Mouse (Mus musculus): ENCODE data around the gene Plekhh3. TPM values are rescaled to one million over a fixed set of nuclear protein-coding genes. Genes with fewer than 3 reads are reported as not detected.

Plekhh3 gene
- polyA plus RNA-seq, 1 experiment = 2.3 TPM

GRCm38 (mm10) chr11:101194643-101195042 is 23.5 kb upstream of the Plekhh3 start:
- Histone ChIP-seq H3K9me3 (no peaks in the 10 kb centered on the region), H3K4me3 (replicated peaks) (no peak overlapping the region), H3K27me3 (replicated peaks) (peaks cover 3% of the 10 kb centered on the region), H3K4me1 (peaks cover 57% of the 10 kb centered on the region), H3K36me3 (replicated peaks; ENCODE audit: low read length) (peaks cover 90% of the 10 kb centered on the region)
- TF ChIP-seq GATA1 (IDR thresholded peaks at IDR 0.05; ENCODE audit: borderline replicate concordance, low read length) = no peak
- TF ChIP-seq FLI1 (IDR thresholded peaks at IDR 0.05; ENCODE audit: low read length) = no peak

GRCm38 (mm10) chr11:101194137-101194536 is 23.0 kb upstream of the Plekhh3 start:
- Histone ChIP-seq H3K9me3 (no peaks in the 10 kb centered on the region), H3K4me1 (peaks cover 62% of the 10 kb centered on the region), H3K27me3 (replicated peaks) (peaks cover 3% of the 10 kb centered on the region), H3K4me3 (replicated peaks) (no peak overlapping the region), H3K36me3 (replicated peaks; ENCODE audit: low read length) (peaks cover 86% of the 10 kb centered on the region)
- no peak for TF ChIP-seq GATA1 (IDR thresholded peaks at IDR 0.05; ENCODE audit: borderline replicate concordance, low read length)
- TF ChIP-seq FLI1 (IDR thresholded peaks at IDR 0.05; ENCODE audit: low read length) = no peak

GRCm38 (mm10) chr11:101193076-101193475 is 21.9 kb upstream of the Plekhh3 start:
- peaks cover 73% of the 10 kb centered on the region for H3K4me1 ChIP-seq
- no peaks in the 10 kb centered on the region for H3K9me3 ChIP-seq
- no peak overlapping the region for H3K4me3 ChIP-seq (replicated peaks)
- H3K36me3 ChIP-seq (replicated peaks; ENCODE audit: low read length) = peaks cover 86% of the 10 kb centered on the region
- TF ChIP-seq FLI1 (IDR thresholded peaks at IDR 0.05; ENCODE audit: low read length) = no peak
- no peak for TF ChIP-seq GATA1 (IDR thresholded peaks at IDR 0.05; ENCODE audit: borderline replicate concordance, low read length)
- peaks cover 3% of the 10 kb centered on the region for H3K27me3 ChIP-seq (replicated peaks)

GRCm38 (mm10) chr11:101192646-101193045 is 21.5 kb upstream of the Plekhh3 start:
- Histone ChIP-seq H3K9me3 (no peaks in the 10 kb centered on the region), H3K36me3 (replicated peaks; ENCODE audit: low read length) (peaks cover 85% of the 10 kb centered on the region), H3K4me3 (replicated peaks) (no peak overlapping the region), H3K27me3 (replicated peaks) (peaks cover 3% of the 10 kb centered on the region), H3K4me1 (peaks cover 77% of the 10 kb centered on the region)
- TF ChIP-seq FLI1 (IDR thresholded peaks at IDR 0.05; ENCODE audit: low read length) = no peak

GRCm38 (mm10) chr11:101191919-101192470 is 20.8 kb upstream of the Plekhh3 start:
- Histone ChIP-seq H3K4me3 (replicated peaks) (peak overlapping the region; percentile 31), H3K27me3 (replicated peaks) (peaks cover 6% of the 10 kb centered on the region), H3K9me3 (no peaks in the 10 kb centered on the region), H3K4me1 (peaks cover 83% of the 10 kb centered on the region), H3K36me3 (replicated peaks; ENCODE audit: low read length) (peaks cover 85% of the 10 kb centered on the region)
- TF ChIP-seq GATA1 (IDR thresholded peaks at IDR 0.05; ENCODE audit: borderline replicate concordance, low read length) (no peak), FLI1 (IDR thresholded peaks at IDR 0.05; ENCODE audit: low read length) (no peak)

- H3K4me1 ChIP-seq = peaks cover 91% of the 10 kb centered on the region
- H3K4me3 ChIP-seq (replicated peaks) = peak overlapping the region; percentile 44
- H3K27me3 ChIP-seq (replicated peaks) = peaks cover 11% of the 10 kb centered on the region
- TF ChIP-seq GATA1 (IDR thresholded peaks at IDR 0.05; ENCODE audit: borderline replicate concordance, low read length) = no peak
- no peak for TF ChIP-seq FLI1 (IDR thresholded peaks at IDR 0.05; ENCODE audit: low read length)
- 0 out of 2 replicates have a peak, but pooled peaks cover 4% of the 10 kb centered on the region for H3K9me3 ChIP-seq
- H3K36me3 ChIP-seq (replicated peaks; ENCODE audit: low read length) = peaks cover 85% of the 10 kb centered on the region
Observed at GRCm38 (mm10) chr11:101190913-101191907, 20.1 kb upstream of the Plekhh3 start.

GRCm38 (mm10) chr11:101190181-101190912 is 19.2 kb upstream of the Plekhh3 start:
- Histone ChIP-seq H3K36me3 (replicated peaks; ENCODE audit: low read length) (peaks cover 84% of the 10 kb centered on the region), H3K27me3 (replicated peaks) (peaks cover 11% of the 10 kb centered on the region), H3K9me3 (0 out of 2 replicates have a peak, but pooled peaks cover 4% of the 10 kb centered on the region), H3K4me1 (peaks cover 95% of the 10 kb centered on the region), H3K4me3 (replicated peaks) (peak overlapping the region; percentile 83)
- no peak for TF ChIP-seq GATA1 (IDR thresholded peaks at IDR 0.05; ENCODE audit: borderline replicate concordance, low read length)
- no peak for TF ChIP-seq FLI1 (IDR thresholded peaks at IDR 0.05; ENCODE audit: low read length)

GRCm38 (mm10) chr11:101189495-101190180 is 18.5 kb upstream of the Plekhh3 start:
- 0 out of 2 replicates have a peak, but pooled peaks cover 4% of the 10 kb centered on the region for H3K9me3 ChIP-seq
- TF ChIP-seq GATA1 (IDR thresholded peaks at IDR 0.05; ENCODE audit: borderline replicate concordance, low read length) (peak; percentile 83; the same call in 2 of the 3 replicates), FLI1 (IDR thresholded peaks at IDR 0.05; ENCODE audit: low read length) (no peak)
- H3K4me3 ChIP-seq (replicated peaks) = peak overlapping the region; percentile 83
- H3K4me1 ChIP-seq = peaks cover 95% of the 10 kb centered on the region
- H3K27me3 ChIP-seq (replicated peaks) = peaks cover 17% of the 10 kb centered on the region
- H3K36me3 ChIP-seq (replicated peaks; ENCODE audit: low read length) = peaks cover 81% of the 10 kb centered on the region
